Mouse (Mus musculus): ENCODE data around the gene Tmem117. TPM values are rescaled to one million over a fixed set of nuclear protein-coding genes. Genes with fewer than 3 reads are reported as not detected.

Tmem117 gene
- 0.01 and 0.02 TPM in 2 replicates for polyA plus RNA-seq (2012; rRNA removed)

GRCm38 (mm10) chr15:94628830-94629601 lies at the start of gene Tmem117:
Tmem117 (plus strand) TSS chr15:94629232.

GRCm38 (mm10) chr15:94589219-94590075 lies 39.6 kb upstream of the Tmem117 start, which contains the start of gene Twf1:
Twf1 (minus strand) TSS chr15:94589889.

Other genes starting within 250 kb of the Tmem117 start
- 0.08 and 0.10 TPM in 2 replicates for gene Adamts20, start 163.8 kb upstream of the Tmem117 start, polyA plus RNA-seq (2012; rRNA removed)
- 2.6 and 3.2 TPM in 2 replicates for gene Pus7l, start 85.7 kb upstream of the Tmem117 start, polyA plus RNA-seq (2012; rRNA removed)
- 1.4 and 1.8 TPM in 2 replicates for gene Irak4, start 85.6 kb upstream of the Tmem117 start, polyA plus RNA-seq (2012; rRNA removed)
- gene Twf1, start 39.3 kb upstream of the Tmem117 start, polyA plus RNA-seq (2012; rRNA removed): 13.2 and 16.5 TPM in 2 replicates

Measured in liver, embryonic 14 days (tissue).